Mouse (Mus musculus) lung, embryonic 16.5 days (tissue): ENCODE measurements at regions not wholly inside any gene's neighbourhood (a gene's known extent, or its start where the extent isn't known, plus 50 kb on each side); places are given as distances from the start of the nearest gene placed in this dataset.
"Not testable (repeated sequence)": the region's sequence is repeated elsewhere in the genome, so short reads cannot be mapped to it uniquely, and the experiment has no call there.

ENCODE experiments used
- ATAC-seq: fragments of 200-750 bp; cut with Nextera tagmentation; 2 replicates; pipeline ENCODE4 v1.8.0; 2017; ENCODE audit warnings: low read depth, mild to moderate bottlenecking, moderate library complexity
- H3K27ac ChIP-seq: fragments of 300-500 bp; sonication (generic); 2 replicates; pipeline ENCODE4 v1.5.1; 2014; ENCODE audit warnings: mild to moderate bottlenecking, control low read depth, low read length
- H3K27me3 ChIP-seq: fragments of 300-500 bp; sonication (generic); 2 replicates; pipeline ENCODE4 v1.6.1; 2014; ENCODE audit warnings: low read depth, low read length, mixed read lengths; ENCODE audit not compliant: control insufficient read depth, insufficient read depth
- H3K36me3 ChIP-seq: fragments of 300-500 bp; sonication (generic); 2 replicates; pipeline ENCODE4 v1.6.1; 2014; ENCODE audit warnings: low read length; ENCODE audit not compliant: control insufficient read depth, insufficient read depth
- H3K4me1 ChIP-seq: fragments of 300-500 bp; sonication (generic); replicated peaks from 2 replicates; pipeline ENCODE4 v1.6.1; 2014; ENCODE audit warnings: low read length, mixed read lengths; ENCODE audit not compliant: control insufficient read depth, insufficient read depth
- H3K4me2 ChIP-seq: fragments of 300-500 bp; sonication (generic); 2 replicates; pipeline ENCODE4 v1.6.1; 2014; ENCODE audit warnings: low read depth, low read length, control low read depth
- H3K4me3 ChIP-seq: fragments of 300-500 bp; sonication (generic); 2 replicates; pipeline ENCODE4 v1.5.1; 2014; ENCODE audit warnings: mild to moderate bottlenecking, low read length, control low read depth
- H3K9ac ChIP-seq: fragments of 300-500 bp; sonication (generic); 2 replicates; pipeline ENCODE4 v1.6.1; 2014; ENCODE audit warnings: low read length, control low read depth
- H3K9me3 ChIP-seq: fragments of 300-500 bp; sonication (generic); 2 replicates; pipeline ENCODE4 v1.6.1; 2016; ENCODE audit warnings: low read length; ENCODE audit not compliant: control insufficient read depth
- WGBS: fragments of 180-500 bp; shearing (Covaris S2); extraction: QIAGEN DNeasy Blood & Tissue Kit; methylation state at CpG from one replicate; pipeline ENCODE4 v1.1.7; 2014; 5-methylcytosine and 5-hydroxymethylcytosine counted together

DNA sequence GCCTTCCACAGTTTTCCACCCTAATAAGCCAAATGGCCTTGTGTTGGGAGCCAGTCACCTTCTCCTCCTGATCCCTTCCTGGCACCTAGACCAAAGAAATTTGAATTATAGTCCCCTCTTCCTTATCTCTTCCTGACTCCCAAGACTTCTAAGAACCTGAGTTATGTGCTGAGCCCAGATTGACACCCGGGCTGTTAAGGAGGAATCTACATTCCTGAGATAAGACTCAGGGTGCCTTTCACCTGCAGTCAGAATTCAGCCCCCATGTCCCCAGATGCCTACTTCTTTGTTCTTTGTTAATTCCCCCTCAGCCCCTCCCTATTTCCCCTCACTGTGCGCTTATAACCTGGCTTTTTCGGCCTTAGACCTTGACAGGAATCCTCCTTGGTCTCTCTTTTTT lies 1531.6 kb upstream of the B3galt2 start:
- WGBS, result 5% methylated on average over 3 of the region's 3 CpGs
- H3K4me2 ChIP-seq, H3K9me3 ChIP-seq, H3K4me1 ChIP-seq, H3K36me3 ChIP-seq, H3K27me3 ChIP-seq, H3K4me3 ChIP-seq, H3K9ac ChIP-seq: not testable (repeated sequence)
- ATAC-seq, result 0 out of 2 replicates have a peak, but pooled peaks have one; percentile 15
- peak overlapping the region; percentile 27; the same call in 1 of the 2 replicates for H3K27ac ChIP-seq

DNA sequence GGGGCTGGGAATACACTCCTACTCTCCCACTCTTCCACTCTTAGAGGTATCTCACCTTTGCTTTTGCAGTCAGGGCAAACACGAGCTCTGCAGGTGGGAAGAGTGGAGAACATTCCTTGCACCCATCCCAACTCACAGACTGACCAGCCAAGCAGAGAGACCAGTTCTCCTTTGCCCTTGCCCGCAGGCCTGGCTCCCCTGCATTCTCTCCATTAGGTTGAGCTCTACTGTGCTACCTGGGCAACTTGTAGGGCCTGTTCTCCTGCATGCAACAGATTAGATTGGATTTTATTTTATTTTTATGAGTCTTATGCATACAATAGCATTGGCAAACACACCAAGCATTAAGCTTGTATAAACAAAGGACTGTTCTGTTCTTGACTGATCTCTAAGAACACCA lies 1483.2 kb upstream of the B3galt2 start:
- no peak for ATAC-seq
- Histone ChIP-seq H3K9me3 (no peaks in the 10 kb centered on the region), H3K4me3 (no peak overlapping the region), H3K9ac (no peak overlapping the region), H3K4me1 (no peaks in the 10 kb centered on the region), H3K36me3 (no peaks in the 10 kb centered on the region), H3K27ac (no peak overlapping the region), H3K27me3 (no peaks in the 10 kb centered on the region), H3K4me2 (no peak overlapping the region)
- WGBS, result 52% methylated on average over 2 of the region's 2 CpGs

DNA sequence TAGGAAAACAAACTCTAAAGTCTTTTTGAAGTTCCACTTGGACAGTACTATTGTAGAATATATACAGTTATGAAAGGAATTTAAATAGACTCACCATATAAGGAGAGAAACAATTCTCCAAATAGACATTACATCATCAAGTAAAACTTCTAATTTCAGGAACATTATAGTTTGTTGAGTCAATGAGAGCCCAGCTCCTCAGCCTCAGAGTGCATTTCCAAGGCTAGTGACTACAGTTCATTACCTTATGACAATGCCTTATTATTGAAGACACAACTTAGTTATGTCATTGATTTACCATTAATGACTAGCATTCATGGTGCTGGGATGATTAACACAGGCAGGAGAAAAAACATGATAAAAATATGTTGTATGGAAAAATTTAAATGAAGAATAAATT lies 1481.0 kb upstream of the B3galt2 start:
- Histone ChIP-seq H3K9me3 (no peaks in the 10 kb centered on the region), H3K36me3 (no peaks in the 10 kb centered on the region), H3K4me2 (no peak overlapping the region), H3K27me3 (no peaks in the 10 kb centered on the region), H3K9ac (no peak overlapping the region), H3K4me1 (no peaks in the 10 kb centered on the region), H3K4me3 (no peak overlapping the region), H3K27ac (no peak overlapping the region)
- ATAC-seq, result no peak

DNA sequence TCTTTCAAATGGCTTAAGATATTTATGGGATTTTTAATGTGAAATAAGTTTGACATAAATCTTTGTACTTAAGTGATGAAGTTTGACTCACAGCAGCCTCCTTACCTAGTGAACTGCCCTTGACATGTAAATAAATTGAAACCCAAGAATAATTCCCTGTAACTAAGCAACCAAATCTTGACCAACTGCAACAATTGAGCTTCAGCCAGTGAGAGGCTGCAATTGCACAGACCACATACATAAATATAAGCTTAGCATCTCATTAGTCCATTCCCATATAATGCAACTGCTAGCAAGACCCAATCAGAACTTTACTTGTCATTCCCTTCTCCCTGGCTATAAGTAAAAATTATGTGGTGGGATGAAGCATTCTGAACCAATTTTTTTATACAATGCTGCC lies 1473.5 kb upstream of the B3galt2 start:
- no peak for ATAC-seq
- Histone ChIP-seq H3K27me3 (no peaks in the 10 kb centered on the region), H3K36me3 (no peaks in the 10 kb centered on the region), H3K4me2 (no peak overlapping the region), H3K4me3 (no peak overlapping the region), H3K9me3 (no peaks in the 10 kb centered on the region), H3K9ac (no peak overlapping the region), H3K4me1 (no peaks in the 10 kb centered on the region), H3K27ac (no peak overlapping the region)

DNA sequence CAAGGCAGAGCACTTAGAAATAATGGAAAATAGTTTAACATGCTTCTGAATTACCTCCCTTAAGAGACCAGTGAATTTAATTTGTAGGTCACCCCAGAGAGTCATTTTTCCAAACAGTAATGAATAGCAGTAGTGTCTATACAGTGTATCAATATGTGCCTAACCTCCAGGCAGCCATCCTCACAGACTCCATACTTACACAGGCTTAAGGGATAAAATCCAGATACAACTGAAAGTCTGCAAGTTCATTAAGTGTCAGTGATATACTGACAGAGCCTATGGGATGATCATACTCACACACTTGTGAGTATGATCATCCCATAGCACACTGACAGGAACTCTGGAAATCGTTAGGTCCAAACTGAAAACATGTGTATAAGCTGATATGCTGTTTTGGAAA lies 1469.3 kb upstream of the B3galt2 start:
- Histone ChIP-seq H3K9ac (no peak overlapping the region), H3K9me3 (no peaks in the 10 kb centered on the region), H3K27me3 (no peaks in the 10 kb centered on the region), H3K36me3 (no peaks in the 10 kb centered on the region), H3K4me2 (no peak overlapping the region), H3K27ac (no peak overlapping the region), H3K4me3 (no peak overlapping the region), H3K4me1 (no peaks in the 10 kb centered on the region)
- ATAC-seq, result no peak
- WGBS, result 67% methylated on average over 1 of the region's 1 CpGs

DNA sequence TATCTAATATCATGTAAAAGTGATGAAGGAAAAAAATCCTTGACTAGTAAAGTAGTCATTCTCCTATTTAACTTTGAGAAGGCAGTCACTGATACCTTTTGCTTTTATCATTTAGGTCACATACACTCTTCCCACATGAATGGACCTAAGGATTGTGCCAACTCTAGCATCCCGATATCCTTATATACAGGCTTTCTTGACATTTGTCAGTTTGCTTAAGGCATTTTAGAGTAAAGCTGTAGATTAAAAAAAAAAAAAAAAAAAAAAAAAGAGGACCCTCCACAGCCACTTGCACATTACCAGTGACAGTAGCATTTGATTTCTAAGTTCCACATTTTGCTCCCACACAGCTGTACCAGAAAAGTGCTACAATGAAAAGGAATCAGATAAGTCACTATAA lies 1425.7 kb upstream of the B3galt2 start:
- ATAC-seq, result no peak
- Histone ChIP-seq H3K4me2 (no peak overlapping the region), H3K36me3 (no peaks in the 10 kb centered on the region), H3K9ac (no peak overlapping the region), H3K27me3 (no peaks in the 10 kb centered on the region), H3K4me1 (no peaks in the 10 kb centered on the region), H3K9me3 (no peaks in the 10 kb centered on the region), H3K4me3 (no peak overlapping the region), H3K27ac (no peak overlapping the region)
- 87% methylated on average over 1 of the region's 1 CpGs for WGBS
